Mouse (Mus musculus): ENCODE measurements around the gene Gm609. TPM values are rescaled to one million over a fixed set of nuclear protein-coding genes. Genes with fewer than 3 reads are reported as not detected.

Gm609 gene
- total and polyA plus RNA-seq, 3 experiments = 0.14 TPM; not detected in 2

Other genes starting within 250 kb of the Gm609 start
- gene Cd200, start 83.9 kb downstream of the Gm609 start, total RNA-seq (2021) = 10 to 100 TPM; 39.9 to 67.3 TPM
- gene Cd200, start 83.9 kb downstream of the Gm609 start, polyA plus RNA-seq (2012; rRNA removed) = 25.4 and 27.2 TPM in 2 replicates
- gene Gm17783, start 39.1 kb upstream of the Gm609 start, total RNA-seq (2021) = not detected
- not detected in 2 replicates for gene Gm17783, start 39.1 kb upstream of the Gm609 start, polyA plus RNA-seq (2012; rRNA removed)
- gene Slc9c1, start 42.3 kb upstream of the Gm609 start, total RNA-seq (2021) = not detected
- gene Slc9c1, start 42.3 kb upstream of the Gm609 start, polyA plus RNA-seq (2012; rRNA removed) = not detected in 2 replicates
- under 1 TPM; 0.09 to 0.52 TPM for gene Gcsam, start 117.4 kb upstream of the Gm609 start, total RNA-seq (2021)
- not detected in 2 replicates for gene Gcsam, start 117.4 kb upstream of the Gm609 start, polyA plus RNA-seq (2012; rRNA removed)
- under 1 TPM; 0.14 to 0.26 TPM for gene BC016579, start 161.1 kb upstream of the Gm609 start, total RNA-seq (2021)
- gene BC016579, start 161.1 kb upstream of the Gm609 start, polyA plus RNA-seq (2012; rRNA removed) = not detected in 2 replicates
- gene Tmprss7, start 200.7 kb upstream of the Gm609 start, total RNA-seq (2021) = under 1 TPM; 0.10 to 0.58 TPM
- 0.15 and 0.28 TPM in 2 replicates for gene Tmprss7, start 200.7 kb upstream of the Gm609 start, polyA plus RNA-seq (2012; rRNA removed)
- 1 to 10 TPM; 4.3 TPM for gene Tagln3, start 231.6 kb upstream of the Gm609 start, total RNA-seq (2021)
- 0.88 and 1.8 TPM in 2 replicates for gene Tagln3, start 231.6 kb upstream of the Gm609 start, polyA plus RNA-seq (2012; rRNA removed)
- 10 to 100 TPM; 16.0 to 26.7 TPM for gene Abhd10, start 250.0 kb upstream of the Gm609 start, total RNA-seq (2021)
- gene Abhd10, start 250.0 kb upstream of the Gm609 start, polyA plus RNA-seq (2012; rRNA removed) = 4.2 and 5.9 TPM in 2 replicates